Mouse (Mus musculus) embryonic facial prominence, embryonic 11.5 days (tissue): Measurements from ENCODE around the gene Aanat. TPM values are rescaled to one million over a fixed set of nuclear protein-coding genes. Genes with fewer than 3 reads are reported as not detected.
A peak's percentile ranks its signal among the peaks of the same experiment; 100 is the strongest.

Experiments used
- ATAC-seq: fragments of 200-750 bp; cut with Nextera tagmentation; replicated peaks from 2 replicates; pipeline ENCODE4 v1.8.0; 2017; ENCODE audit warnings: low read depth; ENCODE audit not compliant: insufficient number of reproducible peaks, low FRiP score, low TSS enrichment
- DNase-seq: peaks from one replicate; pipeline ENCODE4 v3.0.0-alpha.2; 2015; ENCODE audit warnings: low spot score
- H3K27ac ChIP-seq: fragments of 300-500 bp; sonication (generic); replicated peaks from 2 replicates; pipeline ENCODE4 v1.5.1; 2014; ENCODE audit warnings: mild to moderate bottlenecking, low read depth, low read length, control low read depth
- H3K27me3 ChIP-seq: fragments of 300-500 bp; sonication (generic); 2 replicates; pipeline ENCODE4 v1.6.1; 2014; ENCODE audit warnings: mild to moderate bottlenecking, low read length, moderate library complexity, mixed read lengths; ENCODE audit not compliant: control insufficient read depth, insufficient read depth
- H3K36me3 ChIP-seq: fragments of 300-500 bp; sonication (generic); replicated peaks from 2 replicates; pipeline ENCODE4 v1.6.1; 2014; ENCODE audit warnings: low read depth, mild to moderate bottlenecking, low read length, moderate library complexity, mixed read lengths; ENCODE audit not compliant: control insufficient read depth, insufficient read depth
- H3K4me1 ChIP-seq: fragments of 300-500 bp; sonication (generic); 2 replicates; pipeline ENCODE4 v1.6.1; 2014; ENCODE audit warnings: low read length, mixed read lengths; ENCODE audit not compliant: control insufficient read depth, insufficient read depth
- H3K4me2 ChIP-seq: fragments of 300-500 bp; sonication (generic); 2 replicates; pipeline ENCODE4 v1.6.1; 2014; ENCODE audit warnings: low read depth, mild to moderate bottlenecking, control low read depth, low read length, moderate library complexity
- H3K4me3 ChIP-seq: fragments of 300-500 bp; sonication (generic); 2 replicates; pipeline ENCODE4 v1.5.1; 2014; ENCODE audit warnings: low read depth, low read length, control low read depth
- H3K9ac ChIP-seq: fragments of 300-500 bp; sonication (generic); replicated peaks from 2 replicates; pipeline ENCODE4 v1.6.1; 2014; ENCODE audit warnings: mild to moderate bottlenecking, control low read depth, low read length
- H3K9me3 ChIP-seq: fragments of 300-500 bp; sonication (generic); replicated peaks from 2 replicates; pipeline ENCODE4 v1.6.1; 2016; ENCODE audit warnings: mild to moderate bottlenecking, low read length, inconsistent platforms, mixed read lengths; ENCODE audit not compliant: control insufficient read depth
- WGBS: fragments of 180-500 bp; shearing (Covaris S2); extraction: QIAGEN DNeasy Blood & Tissue Kit; methylation state at CpG from one replicate; pipeline ENCODE4 v1.1.7; 2014; 5-methylcytosine and 5-hydroxymethylcytosine counted together
- polyA plus RNA-seq: library from polyadenylated mRNA; unstranded; fragments of >200 nt; fragmentation: Nextera tagmentation; extraction: Ambion mirVana; gene quantifications from 2 replicates; pipeline ENCODE4 v1.2.1, GENCODE M21; 2014

Aanat gene
- polyA plus RNA-seq, 1 experiment from 2014 or later: not detected

- no peak for ATAC-seq
- Histone ChIP-seq H3K27me3 (no peaks in the 10 kb centered on the region), H3K4me3 (no peak overlapping the region), H3K4me2 (no peak overlapping the region), H3K27ac (no peak overlapping the region), H3K36me3 (no peaks in the 10 kb centered on the region), H3K9me3 (no peaks in the 10 kb centered on the region), H3K4me1 (no peaks in the 10 kb centered on the region), H3K9ac (no peak overlapping the region)
- WGBS: 59% methylated on average over 13 of the region's 15 CpGs
- DNase-seq: peak; percentile 23
These were observed 29.7 kb downstream of the Aanat start for GRCm38 (mm10) chr11:116615735-116616437.

- ATAC-seq: no peak
- Histone ChIP-seq H3K9ac (no peak overlapping the region), H3K27me3 (no peaks in the 10 kb centered on the region), H3K27ac (no peak overlapping the region), H3K36me3 (no peaks in the 10 kb centered on the region), H3K4me3 (no peak overlapping the region), H3K9me3 (no peaks in the 10 kb centered on the region), H3K4me1 (no peaks in the 10 kb centered on the region), H3K4me2 (no peak overlapping the region)
- DNase-seq: no peak
- 76% methylated on average over 10 of the region's 10 CpGs for WGBS
These were observed 30.3 kb downstream of the Aanat start for GRCm38 (mm10) chr11:116616438-116617118.

GRCm38 (mm10) chr11:116617641-116618040 lies 31.4 kb downstream of the Aanat start:
- no peak overlapping the region for H3K4me2 ChIP-seq
- no peaks in the 10 kb centered on the region for H3K36me3 ChIP-seq
- H3K9ac ChIP-seq: no peak overlapping the region
- no peak overlapping the region for H3K27ac ChIP-seq
- H3K27me3 ChIP-seq: no peaks in the 10 kb centered on the region
- no peaks in the 10 kb centered on the region for H3K9me3 ChIP-seq
- H3K4me1 ChIP-seq: no peaks in the 10 kb centered on the region
- no peak overlapping the region for H3K4me3 ChIP-seq
- no peak for ATAC-seq
- no peak for DNase-seq
- 94% methylated on average over 7 of the region's 7 CpGs for WGBS

GRCm38 (mm10) chr11:116618666-116619065 lies 32.4 kb downstream of the Aanat start:
- Histone ChIP-seq H3K9me3 (no peaks in the 10 kb centered on the region), H3K36me3 (no peaks in the 10 kb centered on the region), H3K4me2 (no peak overlapping the region), H3K4me1 (peaks cover under 1% of the 10 kb centered on the region; the same call in 1 of the 2 replicates), H3K9ac (no peak overlapping the region), H3K4me3 (no peak overlapping the region), H3K27me3 (peaks cover 5% of the 10 kb centered on the region; the same call in 1 of the 2 replicates), H3K27ac (no peak overlapping the region)
- ATAC-seq: no peak
- 88% methylated on average over 7 of the region's 7 CpGs for WGBS
- DNase-seq: no peak

GRCm38 (mm10) chr11:116619156-116619555 lies 32.9 kb downstream of the Aanat start:
- no peak for ATAC-seq
- Histone ChIP-seq H3K4me1 (peaks cover 3% of the 10 kb centered on the region; the same call in 1 of the 2 replicates), H3K27ac (no peak overlapping the region), H3K9ac (no peak overlapping the region), H3K9me3 (no peaks in the 10 kb centered on the region), H3K27me3 (peaks cover 8% of the 10 kb centered on the region; the same call in 1 of the 2 replicates), H3K4me2 (no peak overlapping the region), H3K36me3 (no peaks in the 10 kb centered on the region), H3K4me3 (no peak overlapping the region)
- DNase-seq: no peak
- 88% methylated on average over 7 of the region's 7 CpGs for WGBS

GRCm38 (mm10) chr11:116619561-116619960 lies 33.3 kb downstream of the Aanat start:
- no peak overlapping the region for H3K27ac ChIP-seq
- peaks cover 3% of the 10 kb centered on the region; the same call in 1 of the 2 replicates for H3K4me1 ChIP-seq
- peaks cover 8% of the 10 kb centered on the region; the same call in 1 of the 2 replicates for H3K27me3 ChIP-seq
- H3K36me3 ChIP-seq: no peaks in the 10 kb centered on the region
- no peaks in the 10 kb centered on the region for H3K9me3 ChIP-seq
- DNase-seq (no peak), ATAC-seq (no peak)
- H3K4me2 ChIP-seq: no peak overlapping the region
- 82% methylated on average over 8 of the region's 8 CpGs for WGBS
- H3K9ac ChIP-seq: no peak overlapping the region
- no peak overlapping the region for H3K4me3 ChIP-seq

GRCm38 (mm10) chr11:116620073-116620472 lies 33.8 kb downstream of the Aanat start:
- Histone ChIP-seq H3K27me3 (peaks cover 8% of the 10 kb centered on the region; the same call in 1 of the 2 replicates), H3K9me3 (no peaks in the 10 kb centered on the region), H3K9ac (no peak overlapping the region), H3K4me3 (no peak overlapping the region), H3K36me3 (no peaks in the 10 kb centered on the region), H3K4me2 (no peak overlapping the region), H3K4me1 (peaks cover 3% of the 10 kb centered on the region; the same call in 1 of the 2 replicates), H3K27ac (no peak overlapping the region)
- ATAC-seq (no peak), DNase-seq (no peak)
- WGBS: 53% methylated on average over 9 of the region's 9 CpGs
